Mouse (Mus musculus) forebrain, embryonic 13.5 days (tissue): ENCODE measurements around the gene Fscn2. TPM values are rescaled to one million over a fixed set of nuclear protein-coding genes. Genes with fewer than 3 reads are reported as not detected.
"Not testable (repeated sequence)": the region's sequence is repeated elsewhere in the genome, so short reads cannot be mapped to it uniquely, and the experiment has no call there.

Experiments
- ATAC-seq: fragments of 200-750 bp; cut with Nextera tagmentation; 2 replicates; pipeline ENCODE4 v1.8.0; 2017
- H3K27ac ChIP-seq: fragments of 300-500 bp; sonication (generic); 2 replicates; pipeline ENCODE4 v1.5.1; 2015; ENCODE audit warnings: inconsistent platforms, mild to moderate bottlenecking, moderate library complexity
- H3K27me3 ChIP-seq: fragments of 300-500 bp; sonication (generic); 2 replicates; pipeline ENCODE4 v1.6.1; 2015; ENCODE audit warnings: mild to moderate bottlenecking, inconsistent platforms
- H3K36me3 ChIP-seq: fragments of 300-500 bp; sonication (generic); 2 replicates; pipeline ENCODE4 v1.6.1; 2015; ENCODE audit warnings: mild to moderate bottlenecking, inconsistent platforms; ENCODE audit not compliant: poor library complexity, severe bottlenecking
- H3K4me1 ChIP-seq: fragments of 300-500 bp; sonication (generic); 2 replicates; pipeline ENCODE4 v1.6.1; 2015; ENCODE audit warnings: inconsistent platforms
- H3K4me2 ChIP-seq: fragments of 300-500 bp; sonication (generic); 2 replicates; pipeline ENCODE4 v1.6.1; 2015; ENCODE audit warnings: inconsistent platforms, mild to moderate bottlenecking, moderate library complexity
- H3K4me3 ChIP-seq: fragments of 300-500 bp; sonication (generic); 2 replicates; pipeline ENCODE4 v1.5.1; 2015; ENCODE audit warnings: mild to moderate bottlenecking, inconsistent platforms
- H3K9ac ChIP-seq: fragments of 300-500 bp; sonication (generic); 2 replicates; pipeline ENCODE4 v1.6.1; 2015; ENCODE audit warnings: mild to moderate bottlenecking, inconsistent platforms
- H3K9me3 ChIP-seq: fragments of 300-500 bp; sonication (generic); replicated peaks from 2 replicates; pipeline ENCODE4 v1.6.1; 2016; ENCODE audit warnings: inconsistent platforms
- WGBS: fragments of 180-500 bp; shearing (Covaris S2); methylation state at CpG from one replicate; pipeline ENCODE4 v1.1.7; 2015; 5-methylcytosine and 5-hydroxymethylcytosine counted together
- polyA plus RNA-seq: library from polyadenylated mRNA; unstranded; fragments of >200 nt; fragmentation: Nextera tagmentation; extraction: Ambion mirVana; gene quantifications from 2 replicates; pipeline ENCODE4 v1.2.1, GENCODE M21; 2015

Gene Fscn2
- polyA plus RNA-seq, 1 experiment from 2014 or later, result 1.7 TPM

DNA sequence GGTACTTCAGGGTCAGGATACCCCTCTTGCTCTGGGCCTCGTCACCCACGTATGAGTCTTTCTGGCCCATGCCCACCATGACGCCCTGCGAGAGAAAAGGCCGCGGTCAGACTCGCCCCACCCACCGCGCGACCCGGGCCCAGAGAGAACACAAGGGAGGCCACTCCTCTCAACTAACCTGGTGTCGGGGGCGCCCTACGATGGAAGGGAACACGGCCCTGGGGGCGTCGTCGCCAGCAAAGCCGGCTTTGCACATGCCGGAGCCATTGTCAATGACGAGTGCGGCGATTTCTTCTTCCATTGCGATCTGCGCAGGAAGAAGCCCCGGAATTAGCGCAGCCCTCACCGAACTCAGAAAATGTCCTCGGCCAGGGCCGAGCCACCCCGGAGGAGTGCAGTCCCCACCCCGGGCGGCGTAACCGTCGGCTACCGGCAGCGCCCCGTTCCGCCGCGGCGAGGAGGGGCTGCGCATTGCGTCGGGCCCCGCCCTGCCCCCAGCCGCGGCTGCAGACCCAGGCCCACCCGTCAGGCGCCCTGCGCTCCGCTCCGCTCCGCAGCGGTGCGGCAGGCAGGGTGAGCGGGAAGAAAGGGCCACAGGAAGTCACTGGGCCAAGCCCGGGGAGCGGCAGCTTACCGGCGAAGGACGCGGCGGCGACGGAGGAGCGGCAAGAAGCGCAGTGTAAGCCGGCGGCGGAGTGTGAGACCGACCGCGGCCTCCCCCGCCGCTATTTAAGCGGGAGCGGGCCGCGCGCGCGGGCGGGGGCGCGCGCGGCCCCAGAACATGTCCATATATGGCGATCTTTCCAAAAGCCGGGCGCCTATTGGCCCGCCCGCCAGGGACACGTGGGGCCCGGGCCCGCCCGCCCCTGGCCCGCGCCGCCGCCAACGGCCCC lies 13.3 kb upstream of the Fscn2 start, which contains the start of gene Actg1:
TSS of gene Actg1 (minus strand) at position 752 of the 893 bp plus-strand sequence.
- Histone ChIP-seq H3K9me3 (no peaks in the 10 kb centered on the region), H3K4me1 (peaks cover 53% of the 10 kb centered on the region), H3K9ac (peak within 1 kb of the TSS; percentile 100), H3K4me3 (peak within 1 kb of the TSS; percentile 100), H3K27ac (peak within 1 kb of the TSS; percentile 100), H3K4me2 (peak within 1 kb of the TSS; percentile 97), H3K27me3 (no peaks in the 10 kb centered on the region), H3K36me3 (peaks cover 27% of the 10 kb centered on the region)
- 2% methylated on average over 90 of the region's 103 CpGs for WGBS
- peak; percentile 83 for ATAC-seq

GRCm38 (mm10) chr11:120348684-120349370 lies 12.5 kb upstream of the Fscn2 start:
- no peaks in the 10 kb centered on the region for H3K9me3 ChIP-seq
- ATAC-seq, result peak; percentile 30
- WGBS, result 1% methylated on average over 41 of the region's 53 CpGs
- peak overlapping the region; percentile 100 for H3K27ac ChIP-seq
- peak overlapping the region; percentile 100 for H3K9ac ChIP-seq
- H3K36me3 ChIP-seq, result peaks cover 27% of the 10 kb centered on the region
- peaks cover 61% of the 10 kb centered on the region for H3K4me1 ChIP-seq
- no peaks in the 10 kb centered on the region for H3K27me3 ChIP-seq
- peak overlapping the region; percentile 97 for H3K4me2 ChIP-seq
- peak overlapping the region; percentile 100 for H3K4me3 ChIP-seq

DNA sequence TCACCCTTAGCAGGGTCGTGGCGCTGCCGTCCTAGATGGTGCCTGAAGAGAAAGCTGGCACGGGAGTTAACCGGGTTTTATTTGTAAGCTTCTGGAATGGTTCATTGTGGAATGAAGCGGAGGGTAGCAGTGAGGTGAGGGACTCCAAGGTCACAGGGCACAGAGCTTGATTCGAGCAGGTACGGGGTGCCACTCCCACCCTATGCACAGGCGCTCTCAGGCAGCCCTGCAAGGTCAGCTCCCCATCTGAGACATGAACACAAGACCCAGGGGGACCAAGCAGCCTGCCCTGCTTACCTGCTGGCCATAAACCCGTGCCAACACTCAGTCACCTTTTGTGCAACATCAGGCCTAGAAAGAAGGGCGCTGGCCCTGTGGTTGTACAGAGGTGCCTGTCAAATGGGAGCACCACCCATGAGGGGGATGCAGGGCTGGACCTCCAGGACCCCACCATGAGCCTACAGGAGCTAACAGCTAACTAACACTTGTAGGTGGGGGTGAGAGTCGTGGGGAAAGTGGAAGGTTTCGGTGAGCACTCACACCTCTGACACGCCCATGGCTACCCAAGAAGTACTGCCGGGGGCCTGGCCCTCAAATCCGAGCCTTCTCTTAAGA lies 11.9 kb upstream of the Fscn2 start:
- ATAC-seq, result 0 out of 2 replicates have a peak, but pooled peaks have one; percentile 0
- peak overlapping the region; percentile 100 for H3K9ac ChIP-seq
- peak overlapping the region; percentile 100 for H3K27ac ChIP-seq
- WGBS, result 3% methylated on average over 16 of the region's 16 CpGs
- peaks cover 21% of the 10 kb centered on the region for H3K36me3 ChIP-seq
- peak overlapping the region; percentile 97 for H3K4me2 ChIP-seq
- no peaks in the 10 kb centered on the region for H3K9me3 ChIP-seq
- no peaks in the 10 kb centered on the region for H3K27me3 ChIP-seq
- H3K4me1 ChIP-seq, result peaks cover 57% of the 10 kb centered on the region
- peak overlapping the region; percentile 100 for H3K4me3 ChIP-seq

DNA sequence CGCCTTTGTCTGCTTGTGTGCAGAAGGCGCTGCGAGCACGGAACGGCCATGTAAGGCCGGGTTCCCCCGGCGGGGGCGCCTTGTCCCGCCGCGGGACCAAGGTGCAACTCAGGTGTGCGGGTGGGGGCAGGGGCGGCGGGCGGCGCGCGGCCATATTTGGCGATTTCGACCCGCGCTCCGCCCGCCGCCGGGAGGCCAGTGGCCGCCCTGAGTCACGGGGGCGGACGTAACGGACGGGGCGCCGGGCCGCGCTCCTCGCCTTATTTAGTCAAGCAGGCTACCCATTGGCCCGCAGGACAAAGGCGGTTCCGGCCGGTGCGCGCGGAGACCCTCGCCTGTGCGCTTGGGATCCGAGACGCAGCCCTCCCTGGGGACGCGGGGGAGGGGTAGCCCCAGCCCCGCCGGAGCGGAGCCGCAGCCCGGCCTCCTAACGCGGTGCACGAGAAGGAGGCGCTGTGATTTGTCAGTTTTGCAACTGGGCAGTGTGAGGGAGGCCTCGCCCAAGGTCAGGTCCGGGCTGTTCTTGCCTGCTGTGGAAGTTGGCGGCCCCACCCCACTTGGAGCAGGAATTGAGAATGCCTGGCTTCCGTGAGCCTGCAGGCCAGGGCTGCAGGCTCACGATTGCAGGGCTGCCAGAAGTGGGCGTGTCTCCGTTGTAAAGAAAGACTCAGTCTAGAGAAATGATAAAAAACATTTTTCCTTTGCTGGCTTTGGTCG lies 11.2 kb upstream of the Fscn2 start:
- 4% methylated on average over 68 of the region's 68 CpGs for WGBS
- peaks cover 15% of the 10 kb centered on the region for H3K36me3 ChIP-seq
- H3K4me2 ChIP-seq, result peak overlapping the region; percentile 97
- H3K27me3 ChIP-seq, result no peaks in the 10 kb centered on the region
- H3K9ac ChIP-seq, result peak overlapping the region; percentile 100
- H3K27ac ChIP-seq, result peak overlapping the region; percentile 100
- no peaks in the 10 kb centered on the region for H3K9me3 ChIP-seq
- peak overlapping the region; percentile 100 for H3K4me3 ChIP-seq
- H3K4me1 ChIP-seq, result peaks cover 50% of the 10 kb centered on the region
- peak; percentile 57 for ATAC-seq

- Histone ChIP-seq H3K4me2 (peak overlapping the region; percentile 97), H3K27me3 (no peaks in the 10 kb centered on the region), H3K9me3 (no peaks in the 10 kb centered on the region), H3K36me3 (peaks cover 10% of the 10 kb centered on the region), H3K9ac (peak overlapping the region; percentile 100), H3K4me1 (peaks cover 46% of the 10 kb centered on the region), H3K4me3 (peak overlapping the region; percentile 100), H3K27ac (peak overlapping the region; percentile 100)
- ATAC-seq, result no peak
- 22% methylated on average over 11 of the region's 11 CpGs for WGBS
These were observed 10.6 kb upstream of the Fscn2 start for GRCm38 (mm10) chr11:120350711-120351110.

GRCm38 (mm10) chr11:120351250-120352092 lies 9.9 kb upstream of the Fscn2 start:
- H3K27me3 ChIP-seq, result no peaks in the 10 kb centered on the region
- peaks cover 44% of the 10 kb centered on the region for H3K4me1 ChIP-seq
- peaks cover 8% of the 10 kb centered on the region for H3K36me3 ChIP-seq
- H3K4me3 ChIP-seq, result no peak overlapping the region
- 88% methylated on average over 10 of the region's 10 CpGs for WGBS
- no peak for ATAC-seq
- H3K4me2 ChIP-seq, result no peak overlapping the region
- H3K9me3 ChIP-seq, result no peaks in the 10 kb centered on the region
- H3K27ac ChIP-seq, result peak overlapping the region; percentile 100
- H3K9ac ChIP-seq, result 0 out of 2 replicates have a peak overlapping the region, but pooled peaks have one; percentile 2

DNA sequence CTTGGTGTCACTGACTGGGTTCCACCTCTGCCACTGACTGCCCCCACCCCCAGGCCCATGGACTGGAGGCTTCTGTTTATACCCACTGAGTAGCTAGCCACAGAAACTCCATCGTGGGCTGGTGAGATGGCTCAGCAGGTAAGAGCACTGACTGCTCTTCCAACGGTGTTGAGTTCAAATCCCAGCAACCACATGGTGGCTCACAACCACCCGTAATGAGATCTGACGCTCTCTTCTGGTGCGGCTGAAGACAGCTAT lies 9.3 kb upstream of the Fscn2 start:
- Histone ChIP-seq H3K27ac (0 out of 2 replicates have a peak overlapping the region, but pooled peaks have one; percentile 100), H3K4me1 (peaks cover 41% of the 10 kb centered on the region)
- not testable (repeated sequence) for H3K4me2 ChIP-seq, ATAC-seq, H3K27me3 ChIP-seq, H3K4me3 ChIP-seq, H3K9me3 ChIP-seq, H3K36me3 ChIP-seq, H3K9ac ChIP-seq
- 87% methylated on average over 5 of the region's 5 CpGs for WGBS

DNA sequence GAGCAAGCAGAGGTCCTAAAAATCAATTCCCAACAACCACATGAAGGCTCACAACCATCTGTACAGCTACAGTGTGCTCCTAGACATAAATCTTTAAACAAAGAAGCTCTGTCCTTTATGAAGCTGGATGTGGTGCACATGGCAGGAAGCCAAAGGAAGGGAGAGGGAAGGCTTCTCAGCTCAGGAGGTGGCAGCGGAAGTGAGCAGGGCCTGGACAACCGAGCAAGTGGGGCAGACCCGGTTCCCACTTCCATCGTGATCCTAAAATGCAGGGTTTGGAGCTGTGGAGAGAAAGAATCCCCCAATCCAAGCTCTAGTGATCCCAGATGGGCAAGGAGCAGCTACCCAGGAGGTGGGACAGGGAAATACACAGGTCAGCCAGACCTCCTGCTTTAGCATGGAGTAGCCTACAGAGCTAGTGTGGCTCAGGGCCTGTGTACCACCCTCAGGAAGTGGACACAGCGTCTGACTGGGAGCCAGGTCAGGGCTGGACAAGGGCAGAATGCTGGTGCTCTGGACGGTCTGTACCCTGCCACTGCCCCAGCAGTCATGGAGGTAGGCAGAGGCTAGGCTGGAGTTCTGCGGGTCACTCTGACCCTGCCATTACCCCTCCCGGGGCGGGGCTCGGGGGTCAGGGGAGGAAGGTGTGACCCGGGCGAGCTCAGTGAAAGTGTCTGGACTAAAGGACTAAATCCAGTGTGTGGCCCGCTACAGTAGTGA lies 8.6 kb upstream of the Fscn2 start:
- Histone ChIP-seq H3K9me3 (no peaks in the 10 kb centered on the region), H3K36me3 (no peaks in the 10 kb centered on the region), H3K4me3 (no peak overlapping the region), H3K27me3 (no peaks in the 10 kb centered on the region), H3K27ac (peak overlapping the region; percentile 55), H3K9ac (peak overlapping the region; percentile 50), H3K4me2 (no peak overlapping the region), H3K4me1 (peaks cover 48% of the 10 kb centered on the region)
- 74% methylated on average over 13 of the region's 13 CpGs for WGBS
- no peak for ATAC-seq

- no peak for ATAC-seq
- no peaks in the 10 kb centered on the region for H3K27me3 ChIP-seq
- H3K27ac ChIP-seq, result no peak overlapping the region
- WGBS, result 32% methylated on average over 26 of the region's 26 CpGs
- H3K9ac ChIP-seq, result 0 out of 2 replicates have a peak overlapping the region, but pooled peaks have one; percentile 5
- no peaks in the 10 kb centered on the region for H3K36me3 ChIP-seq
- peaks cover 57% of the 10 kb centered on the region for H3K4me1 ChIP-seq
- H3K4me2 ChIP-seq, result no peak overlapping the region
- H3K9me3 ChIP-seq, result no peaks in the 10 kb centered on the region
- H3K4me3 ChIP-seq, result no peak overlapping the region
These were observed 7.6 kb upstream of the Fscn2 start for GRCm38 (mm10) chr11:120353500-120354303.
